Mouse (Mus musculus) neutrophil, adult 5-6 weeks (primary cell): ENCODE data around the gene Ccnh. TPM values are rescaled to one million over a fixed set of nuclear protein-coding genes. Genes with fewer than 3 reads are reported as not detected.
"Not testable (repeated sequence)": the region's sequence is repeated elsewhere in the genome, so short reads cannot be mapped to it uniquely, and the experiment has no call there.

ENCODE experiments used
- ATAC-seq: fragments of 151-379, 151-347 bp; 2 replicates; pipeline ENCODE4 v1.8.0; 2017; ENCODE audit warnings: mild to moderate bottlenecking, moderate TSS enrichment; ENCODE audit not compliant: insufficient number of reproducible peaks, poor library complexity, low FRiP score, severe bottlenecking; ENCODE audit errors: extremely low read depth
- total RNA-seq: library from RNA; stranded (forward); fragments of 200-1000 nt; gene quantifications from 2 replicates; pipeline ENCODE4 v1.2.3, GENCODE M21; 2017

Gene Ccnh
- 25.3 and 26.8 TPM in 2 replicates for total RNA-seq

- ATAC-seq, result peak; percentile 88
Measured at GRCm38 (mm10) chr13:85188903-85189643, at the start of gene Ccnh. Ccnh (plus strand) TSS chr13:85189408.

GRCm38 (mm10) chr13:85143361-85143760 is 45.8 kb upstream of the Ccnh start:
- ATAC-seq, result not testable (repeated sequence)

GRCm38 (mm10) chr13:85146471-85146870 is 42.7 kb upstream of the Ccnh start:
- no peak for ATAC-seq

- ATAC-seq, result no peak
Measured at GRCm38 (mm10) chr13:85154746-85155145, 34.5 kb upstream of the Ccnh start.

- ATAC-seq, result no peak
Measured at GRCm38 (mm10) chr13:85159971-85160370, 29.2 kb upstream of the Ccnh start.

- no peak for ATAC-seq
Measured at GRCm38 (mm10) chr13:85164512-85165124, 24.6 kb upstream of the Ccnh start.

DNA sequence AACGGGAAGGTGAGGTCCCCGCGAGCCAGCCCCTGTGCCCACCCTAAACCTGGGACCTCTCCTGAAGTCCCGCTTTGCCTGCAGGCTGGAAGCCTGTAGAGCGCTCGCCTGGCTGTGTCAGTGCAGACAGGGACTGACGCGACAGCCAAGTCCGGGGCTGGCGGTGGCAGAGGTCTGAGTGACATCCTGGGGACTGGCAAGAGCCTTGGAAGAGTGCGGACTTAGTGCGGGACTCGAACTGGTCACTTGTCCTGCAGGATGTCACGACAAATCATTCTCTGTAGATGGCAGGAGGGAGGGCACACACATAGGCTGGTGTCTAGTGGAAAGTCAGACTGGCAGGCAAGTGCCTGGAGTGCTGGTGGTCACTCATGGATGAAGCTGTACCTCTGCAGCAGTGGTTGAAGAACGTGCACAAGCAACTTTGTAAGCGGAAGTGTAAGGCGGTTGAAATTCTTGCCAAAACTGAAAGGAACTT is 475 bp downstream of the Ccnh start:
- ATAC-seq, result peak; percentile 77

- no peak for ATAC-seq
Measured at GRCm38 (mm10) chr13:85191253-85191652, 2.0 kb downstream of the Ccnh start.

DNA sequence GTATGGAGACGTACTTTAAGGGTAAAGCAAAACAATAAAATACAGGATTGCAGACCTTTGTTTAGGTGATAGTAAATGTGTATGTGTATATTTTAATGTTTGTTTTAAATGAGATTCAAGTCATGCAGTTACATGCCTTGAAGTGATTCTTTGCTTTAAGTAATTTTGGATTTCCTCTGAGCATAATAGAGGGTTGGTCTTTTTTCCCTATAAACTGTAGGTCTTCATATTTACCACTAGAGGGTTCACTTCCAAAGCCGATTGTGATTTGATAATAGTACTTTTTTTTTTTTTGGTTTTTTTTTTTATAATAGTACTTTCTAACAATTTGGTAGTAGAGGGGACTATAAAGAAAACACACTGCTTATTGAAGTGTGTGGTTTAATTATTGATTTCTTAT is 18.3 kb downstream of the Ccnh start:
- ATAC-seq, result peak; percentile 53

- no peak for ATAC-seq
Measured at GRCm38 (mm10) chr13:85208656-85209055, 19.4 kb downstream of the Ccnh start.

GRCm38 (mm10) chr13:85210353-85210752 is 21.1 kb downstream of the Ccnh start:
- ATAC-seq, result no peak

DNA sequence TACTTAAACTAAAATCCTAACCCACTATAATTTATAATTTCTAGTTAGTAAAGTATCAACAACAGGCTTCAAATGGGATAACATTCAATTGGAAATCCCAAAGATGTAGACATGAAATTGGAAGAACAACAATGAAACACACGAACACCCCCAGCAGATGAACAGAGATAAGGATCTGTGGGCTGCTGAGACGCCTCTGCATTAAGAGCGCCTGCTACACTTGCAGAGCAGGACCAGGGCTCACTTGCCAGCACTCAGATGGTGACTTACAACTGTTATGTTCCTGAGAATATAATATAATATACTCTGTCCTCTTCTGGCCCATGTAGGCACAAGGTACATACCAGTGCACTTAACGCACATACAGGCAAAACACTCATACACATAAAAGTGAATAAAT is 29.4 kb downstream of the Ccnh start:
- no peak for ATAC-seq

DNA sequence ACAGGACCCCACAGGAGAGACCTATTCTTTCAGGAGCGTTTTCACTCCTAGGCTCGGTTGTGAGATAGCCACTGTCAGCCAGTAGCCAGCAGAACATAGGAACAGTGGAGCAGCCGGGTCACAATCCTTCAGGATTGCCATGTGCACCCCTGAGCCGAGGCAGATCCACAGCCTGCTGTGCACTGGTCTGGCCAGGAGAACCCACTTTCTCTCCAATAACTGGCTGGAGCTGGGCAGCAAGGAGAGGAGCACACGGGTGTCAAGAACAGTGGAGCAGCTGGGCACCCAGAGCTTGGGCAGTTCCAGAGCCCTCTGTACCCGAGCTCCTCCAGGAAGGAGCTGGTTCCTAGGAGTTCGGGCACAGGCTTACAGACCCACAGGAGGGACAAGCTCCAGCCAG is 49.6 kb downstream of the Ccnh start:
- ATAC-seq, result no peak

Other genes starting within 250 kb of the Ccnh start
- gene Rasa1, start 99.7 kb downstream of the Ccnh start, total RNA-seq, result 136 and 148 TPM in 2 replicates